Mouse (Mus musculus) ES-Bruce4 (cell line): ENCODE measurements around the gene Ifi44. TPM values are rescaled to one million over a fixed set of nuclear protein-coding genes. Genes with fewer than 3 reads are reported as not detected.

Source experiments
- H3K27ac ChIP-seq: 2 replicates; pipeline ENCODE4 v1.5.1; 2012; ENCODE audit warnings: low read length, inconsistent platforms; ENCODE audit not compliant: insufficient read depth
- H3K27me3 ChIP-seq: 2 replicates; pipeline ENCODE4 v1.6.1; 2012; ENCODE audit warnings: mild to moderate bottlenecking, low read length, inconsistent platforms; ENCODE audit not compliant: control insufficient read depth, poor library complexity, insufficient read depth, severe bottlenecking
- H3K36me3 ChIP-seq: 2 replicates; pipeline ENCODE4 v1.6.1; 2012; ENCODE audit warnings: inconsistent platforms, mild to moderate bottlenecking, low read length, moderate library complexity; ENCODE audit not compliant: control insufficient read depth, poor library complexity, insufficient read depth, severe bottlenecking
- H3K4me1 ChIP-seq: one replicate; pipeline ENCODE4 v1.8.1; 2011; ENCODE audit warnings: low read length; ENCODE audit not compliant: control insufficient read depth, insufficient read depth
- H3K4me3 ChIP-seq: 2 replicates; pipeline ENCODE4 v1.5.1; 2011; ENCODE audit warnings: low read depth, mild to moderate bottlenecking, low read length
- H3K9ac ChIP-seq: 2 replicates; pipeline ENCODE4 v1.6.1; 2012; ENCODE audit warnings: low read depth, mild to moderate bottlenecking, inconsistent platforms; ENCODE audit not compliant: poor library complexity, severe bottlenecking
- H3K9me3 ChIP-seq: replicated peaks from 2 replicates; pipeline ENCODE4 v1.6.1; 2012; ENCODE audit warnings: mild to moderate bottlenecking, low read length, inconsistent platforms; ENCODE audit not compliant: control insufficient read depth, poor library complexity, insufficient read depth, severe bottlenecking
- CTCF ChIP-seq: IDR thresholded peaks from one replicate; pipeline ENCODE4 v1.8.1; 2011; ENCODE audit warnings: low read depth, low read length
- EP300 ChIP-seq: IDR thresholded peaks from 2 replicates; pipeline ENCODE4 v1.6.1; 2011; ENCODE audit warnings: low read depth, low read length; ENCODE audit not compliant: insufficient read depth
- POLR2A ChIP-seq: IDR thresholded peaks from one replicate; pipeline ENCODE4 v1.8.1; 2011; ENCODE audit warnings: low read length; ENCODE audit not compliant: insufficient read depth
- polyA plus RNA-seq: library from polyadenylated mRNA; stranded (reverse); fragments of >200 nt; gene quantifications from 2 replicates; pipeline ENCODE4 v1.2.4, GENCODE M21; 2011; ENCODE audit warnings: low read depth; ENCODE audit not compliant: missing spikeins, insufficient read depth, insufficient read length

Gene Ifi44
- not detected in 2 replicates for polyA plus RNA-seq

GRCm38 (mm10) chr3:151749737-151750136 is at the start of gene Ifi44:
Ifi44 (minus strand) TSS chr3:151749960.
- Histone ChIP-seq H3K9me3 (no peaks in the 10 kb centered on the region), H3K27me3 (no peaks in the 10 kb centered on the region), H3K36me3 (no peaks in the 10 kb centered on the region), H3K27ac (no peak within 1 kb of the TSS), H3K4me3 (no peak within 1 kb of the TSS), H3K9ac (no peak within 1 kb of the TSS), H3K4me1 (no peaks in the 10 kb centered on the region)
- TF ChIP-seq EP300 = no peak

GRCm38 (mm10) chr3:151788622-151789021 is 38.9 kb upstream of the Ifi44 start:
- TF ChIP-seq POLR2A (no peak), EP300 (no peak)
- Histone ChIP-seq H3K9me3 (no peaks in the 10 kb centered on the region), H3K4me3 (no peak overlapping the region), H3K4me1 (no peaks in the 10 kb centered on the region), H3K9ac (no peak overlapping the region), H3K27ac (no peak overlapping the region), H3K27me3 (no peaks in the 10 kb centered on the region), H3K36me3 (no peaks in the 10 kb centered on the region)

DNA sequence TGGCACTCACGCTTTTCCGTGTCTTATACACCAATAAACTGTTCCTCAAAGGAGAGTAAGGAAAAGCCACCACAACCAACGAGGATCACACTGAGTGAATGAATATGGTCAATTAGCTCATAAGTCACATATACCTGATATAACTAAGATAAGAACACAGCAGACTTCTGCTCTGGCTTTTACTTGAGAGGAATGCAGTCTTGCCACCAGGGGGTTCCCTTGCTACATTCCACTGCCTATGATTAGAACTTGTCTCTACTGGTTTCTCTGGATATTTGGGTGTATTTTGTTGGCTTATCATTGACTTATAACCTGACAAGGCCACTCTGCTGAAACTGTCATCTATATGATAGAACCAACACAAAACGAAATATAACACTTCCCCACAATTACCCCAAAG is 25.3 kb upstream of the Ifi44 start:
- Histone ChIP-seq H3K4me3 (no peak overlapping the region), H3K27ac (no peak overlapping the region), H3K4me1 (no peaks in the 10 kb centered on the region), H3K9me3 (no peaks in the 10 kb centered on the region), H3K27me3 (no peaks in the 10 kb centered on the region), H3K36me3 (no peaks in the 10 kb centered on the region), H3K9ac (no peak overlapping the region)
- TF ChIP-seq EP300 = no peak
- TF ChIP-seq POLR2A = no peak
- TF ChIP-seq CTCF = no peak

DNA sequence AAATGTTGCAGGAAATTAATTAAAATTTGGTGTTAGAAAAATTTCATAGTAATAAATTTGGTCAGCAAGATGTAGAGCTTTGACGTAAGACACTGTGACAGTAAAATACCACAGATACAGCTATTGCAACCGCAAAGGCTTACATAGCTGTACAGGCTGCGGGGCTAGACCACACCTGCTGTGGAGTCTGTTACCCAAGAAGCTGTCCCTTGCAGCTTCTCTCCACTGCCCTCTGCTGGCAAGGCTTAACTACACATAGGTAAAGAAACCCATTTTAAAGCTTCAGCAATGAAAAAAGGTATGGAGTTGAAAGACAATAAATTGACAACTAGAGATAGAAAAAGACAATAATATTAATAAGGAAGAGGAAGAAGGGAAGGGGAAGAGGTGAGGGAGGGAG is 21.3 kb upstream of the Ifi44 start:
- no peak overlapping the region for H3K9ac ChIP-seq
- no peaks in the 10 kb centered on the region for H3K9me3 ChIP-seq
- H3K4me1 ChIP-seq = no peaks in the 10 kb centered on the region
- H3K4me3 ChIP-seq = no peak overlapping the region
- H3K36me3 ChIP-seq = no peaks in the 10 kb centered on the region
- H3K27me3 ChIP-seq = no peaks in the 10 kb centered on the region
- H3K27ac ChIP-seq = no peak overlapping the region
- TF ChIP-seq EP300 (no peak), CTCF (peak; percentile 61)

- Histone ChIP-seq H3K9me3 (no peaks in the 10 kb centered on the region), H3K4me3 (no peak overlapping the region), H3K9ac (no peak overlapping the region), H3K4me1 (no peaks in the 10 kb centered on the region), H3K36me3 (no peaks in the 10 kb centered on the region), H3K27ac (no peak overlapping the region), H3K27me3 (no peaks in the 10 kb centered on the region)
- TF ChIP-seq POLR2A (no peak), CTCF (no peak), EP300 (no peak)
Measured at GRCm38 (mm10) chr3:151748514-151748913, 1.2 kb downstream of the Ifi44 start.

- Histone ChIP-seq H3K9me3 (no peaks in the 10 kb centered on the region), H3K9ac (no peak overlapping the region), H3K4me1 (no peaks in the 10 kb centered on the region), H3K4me3 (no peak overlapping the region), H3K27me3 (no peaks in the 10 kb centered on the region), H3K27ac (no peak overlapping the region), H3K36me3 (no peaks in the 10 kb centered on the region)
- TF ChIP-seq CTCF = no peak
- no peak for TF ChIP-seq EP300
- TF ChIP-seq POLR2A = no peak
Measured at GRCm38 (mm10) chr3:151746058-151746457, 3.7 kb downstream of the Ifi44 start.
